8 mouse cellular contexts compared by ENCODE assay signal in the genomic region with DNA sequence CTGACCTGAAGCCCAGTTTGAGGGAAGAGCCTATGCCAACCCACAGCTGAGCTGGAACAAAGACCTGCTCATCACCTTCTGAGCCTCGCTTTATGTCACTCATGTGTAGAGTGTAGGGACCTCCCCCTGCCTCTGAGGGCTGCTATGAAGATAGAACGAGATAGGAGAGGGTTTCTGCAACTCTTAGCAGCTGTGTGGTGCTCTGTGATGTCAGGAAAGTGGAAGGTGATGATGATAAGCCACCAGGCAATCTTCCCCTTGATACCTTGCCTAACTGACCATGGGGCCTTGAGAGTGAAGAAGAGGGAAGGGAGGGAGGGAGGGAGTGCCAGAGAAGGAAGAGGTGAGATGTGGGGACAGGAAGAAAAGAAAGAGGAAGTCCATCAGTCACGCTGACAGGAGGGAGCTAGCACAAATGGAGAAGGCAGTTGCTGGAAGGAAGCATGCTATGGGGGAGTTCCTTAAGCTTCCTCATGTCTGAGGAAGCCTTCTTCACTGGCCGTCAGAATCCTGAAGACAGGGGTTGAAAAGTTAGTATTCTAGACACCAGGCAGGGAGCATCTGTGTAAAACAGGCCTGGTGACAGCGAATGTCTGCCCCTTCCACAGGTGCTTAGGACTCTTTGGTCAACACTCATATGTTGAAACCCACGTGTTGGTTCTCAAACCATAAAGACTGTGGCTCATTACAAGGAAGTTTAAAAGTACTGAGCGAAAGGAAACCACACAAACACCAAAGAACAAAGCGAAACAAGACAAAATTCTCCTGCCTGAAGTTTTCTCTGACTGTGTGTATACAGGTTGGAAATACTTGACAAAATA. TPM values are rescaled to one million over a fixed set of nuclear protein-coding genes. Genes with fewer than 3 reads are reported as not detected.
DNase-seq lines count a peak whose midpoint lies in the region; ATAC-seq and TF ChIP-seq lines count a peak whose summit lies in the region.

A gene (plus strand): TSS at position 196 of the 821 bp plus-strand sequence.

- intact Hi-C loops in left cerebral cortex, postnatal 10 days (cut with DNase I), result no loop called here

- peak within 1 kb of the TSS; percentile 74 for H3K27ac ChIP-seq in bone marrow macrophage, adult 2 months (ENCODE audit: insufficient read depth, low read depth, low read length)
- no peak within 1 kb of the TSS for H3K27ac ChIP-seq in heart, embryonic 12.5 days (ENCODE audit: poor library complexity, severe bottlenecking)

- no peak within 1 kb of the TSS for H3K9ac ChIP-seq in heart, embryonic 12.5 days

- H3K27me3 ChIP-seq in heart, embryonic 12.5 days (replicated peaks), result no peaks in the 10 kb centered on the region

- TF ChIP-seq POLR2A in bone marrow macrophage, adult 2 months (IDR thresholded peaks at IDR 0.05; ENCODE audit: borderline replicate concordance, low read depth, low read length), result no peak

- whole genome bisulfite sequencing in heart, embryonic 12.5 days, result 49% methylated on average over 8 of the region's 8 CpGs

- peaks cover 15% of the 10 kb centered on the region for H3K4me1 ChIP-seq in bone marrow macrophage, adult 2 months (ENCODE audit: control insufficient read depth, insufficient read depth, low read length)
- peaks cover 11% of the 10 kb centered on the region for H3K4me1 ChIP-seq in heart, embryonic 12.5 days (replicated peaks)

- H3K9me3 ChIP-seq in heart, embryonic 12.5 days (replicated peaks), result no peaks in the 10 kb centered on the region

- ATAC-seq in heart, embryonic 12.5 days (ENCODE audit: insufficient number of reproducible peaks, low FRiP score), result no peak
- peak; percentile 80 for ATAC-seq in monocyte, adult 5-6 weeks (replicated peaks; ENCODE audit: insufficient number of reproducible peaks, low FRiP score, low TSS enrichment, poor library complexity, severe bottlenecking)

- no peak within 1 kb of the TSS; the same call in 1 of the 2 replicates for H3K4me3 ChIP-seq in bone marrow macrophage, adult 2 months (ENCODE audit: insufficient read depth, low read length)
- H3K4me3 ChIP-seq in heart, embryonic 12.5 days, result no peak within 1 kb of the TSS

- DNase-seq in layer of hippocampus, adult 18-20 months (ENCODE audit: low spot score in 2 of 2), result no peak
- no peak for DNase-seq in layer of hippocampus, adult 11-12 months (ENCODE audit: low spot score)
- no peak for DNase-seq in left cerebral cortex, postnatal 10 days (ENCODE audit: extremely low spot score in 1 of 2, low spot score in 2 of 2)
- no peak for DNase-seq in urinary bladder, postnatal 36 days (ENCODE audit: low spot score in 2 of 2)
- DNase-seq in ovary, postnatal 36 days (ENCODE audit: low spot score), result no peak

- no peak within 1 kb of the TSS for H3K4me2 ChIP-seq in heart, embryonic 12.5 days

- no peaks in the 10 kb centered on the region for H3K36me3 ChIP-seq in heart, embryonic 12.5 days

- no peak for TF ChIP-seq CTCF in bone marrow macrophage, adult 2 months (IDR thresholded peaks at IDR 0.05; ENCODE audit: low read depth, low read length)

RNA-seq across cellular contexts. Expression of the gene that starts here (rescaled TPM):
- total RNA-seq in layer of hippocampus, adult 18-20 months (2021), result 10 to 100 TPM; 66.2 to 73.7 TPM
- 22.2 and 25.5 TPM in 2 replicates for polyA plus RNA-seq in bone marrow macrophage, adult 2 months (2012; ENCODE audit: insufficient read depth, insufficient read length, missing spikeins)
- polyA plus RNA-seq in heart, embryonic 12.5 days (2016; fragmentation: Nextera tagmentation; extraction: Ambion mirVana), result 28.1 and 34.6 TPM in 2 replicates
- total RNA-seq in left cerebral cortex, postnatal 10 days (2021), result 100 to 1,000 TPM; 116 to 131 TPM
- total RNA-seq in monocyte, adult 5-6 weeks (2017), result 1.5 to 2.0 TPM (median 1.9 TPM) in 3 replicates

Comparison
In these comparisons a context has a peak if more than half of its experiments do, and no peak if none do; other contexts are left out.
1. RNA of the gene that starts here (total RNA-seq): 116 to 131 TPM in left cerebral cortex, postnatal 10 days and 66.2 to 73.7 TPM in layer of hippocampus, adult 18-20 months; 1.5 to 2.0 TPM in monocyte, adult 5-6 weeks; every median in the first group is over 10 times any median in the second.